Mouse (Mus musculus): ENCODE data around the gene Aldh9a1. TPM values are rescaled to one million over a fixed set of nuclear protein-coding genes. Genes with fewer than 3 reads are reported as not detected.

Aldh9a1 gene
- polyA plus RNA-seq, 1 experiment from 2014 or later, result 33.2 TPM

DNA sequence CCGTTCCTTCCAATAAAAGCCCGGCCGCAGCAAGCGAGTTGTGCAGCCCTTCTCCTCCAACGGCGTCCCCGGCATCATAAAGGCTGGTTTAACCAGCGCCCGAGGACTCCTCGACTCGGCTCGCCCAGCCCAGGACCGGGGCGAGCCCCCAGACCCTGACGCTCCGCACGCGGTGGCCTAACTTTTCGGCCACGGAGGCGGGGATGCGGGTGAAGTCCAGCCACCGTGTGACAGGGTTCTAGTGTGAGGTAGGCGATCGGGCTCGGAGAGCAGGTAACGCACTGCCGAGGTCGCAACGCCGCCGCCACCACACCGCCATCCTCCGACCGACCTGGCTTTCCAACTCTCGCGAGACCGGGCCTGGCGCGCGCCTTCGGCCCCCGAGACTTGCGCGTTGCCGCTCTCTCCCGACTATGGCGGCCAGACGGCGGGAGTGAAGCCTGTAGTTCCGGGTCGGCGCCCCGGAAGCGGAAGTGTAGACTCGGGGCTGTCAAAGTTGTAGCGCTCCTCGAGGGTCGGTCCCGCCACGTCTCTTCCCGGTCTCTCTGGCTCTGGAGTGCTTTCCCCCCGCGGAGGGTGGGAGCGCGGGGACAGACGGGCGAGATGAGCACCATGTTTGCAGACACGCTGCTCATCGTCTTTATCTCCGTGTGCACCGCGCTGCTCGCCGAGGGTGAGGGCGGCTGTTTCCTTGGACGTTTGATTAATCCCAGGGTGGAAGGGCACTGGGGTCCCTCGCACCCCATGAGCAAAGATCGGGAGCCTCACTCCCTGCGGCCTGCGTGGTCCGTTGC is 41.3 kb upstream of the Aldh9a1 start, which contains the start of gene Tmco1:
Tmco1 (plus strand) TSS at position 118 of the 794 bp plus-strand sequence.
- Histone ChIP-seq H3K4me2 (replicated peaks; ENCODE audit: low read depth, low read length) (peak within 1 kb of the TSS; percentile 94), H3K36me3 (ENCODE audit: insufficient read depth, low read length) (no peaks in the 10 kb centered on the region), H3K9me3 (ENCODE audit: low read length) (no peaks in the 10 kb centered on the region), H3K27ac (ENCODE audit: low read length) (peak within 1 kb of the TSS; percentile 91), H3K27me3 (replicated peaks; ENCODE audit: insufficient read depth, low read length) (no peaks in the 10 kb centered on the region), H3K4me1 (ENCODE audit: insufficient read depth, low read depth, low read length) (peaks cover 3% of the 10 kb centered on the region; the same call in 1 of the 2 replicates), H3K9ac (replicated peaks; ENCODE audit: low read depth) (peak within 1 kb of the TSS; percentile 95), H3K4me3 (ENCODE audit: low read depth, low read length) (peak within 1 kb of the TSS; percentile 87)
- 2% methylated on average over 67 of the region's 82 CpGs for WGBS
- TF ChIP-seq CTCF (IDR thresholded peaks at IDR 0.05) (peak; percentile 27; the same call in 1 of the 2 replicates), EP300 (IDR thresholded peaks at IDR 0.05) (peak; percentile 72)
- DNase-seq (ENCODE audit: low spot score) (peak; percentile 99), ATAC-seq (peak; percentile 98)

DNA sequence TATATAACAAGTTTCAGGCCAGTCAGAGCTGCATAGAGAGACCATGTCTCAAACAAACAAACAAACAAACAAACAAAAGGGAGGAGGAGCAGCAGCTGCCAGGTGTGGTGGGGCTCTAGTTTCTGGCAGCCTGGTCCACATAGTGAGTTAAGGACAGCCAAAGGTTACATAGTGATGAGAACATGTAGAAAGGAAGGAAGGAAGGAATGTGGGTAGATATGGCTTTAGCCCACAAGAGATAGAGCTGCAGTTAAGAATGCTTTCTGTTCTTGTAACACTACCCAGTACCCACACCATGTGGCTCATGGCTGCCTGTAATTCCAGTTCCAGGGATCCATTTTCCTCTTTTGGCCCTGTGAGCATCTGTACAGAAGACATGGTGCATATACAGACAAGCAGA is 37.4 kb upstream of the Aldh9a1 start:
- no peaks in the 10 kb centered on the region for H3K36me3 ChIP-seq (ENCODE audit: insufficient read depth, low read length)
- TF ChIP-seq CTCF (IDR thresholded peaks at IDR 0.05) (no peak), EP300 (IDR thresholded peaks at IDR 0.05) (no peak)
- H3K27me3 ChIP-seq (replicated peaks; ENCODE audit: insufficient read depth, low read length), result no peaks in the 10 kb centered on the region
- no peaks in the 10 kb centered on the region for H3K9me3 ChIP-seq (ENCODE audit: low read length)
- DNase-seq (ENCODE audit: low spot score), result no peak
- ATAC-seq, result no peak
- H3K9ac ChIP-seq (replicated peaks; ENCODE audit: low read depth), result no peak overlapping the region
- H3K27ac ChIP-seq (ENCODE audit: low read length), result no peak overlapping the region
- H3K4me3 ChIP-seq (ENCODE audit: low read depth, low read length), result no peak overlapping the region
- peaks cover 3% of the 10 kb centered on the region; the same call in 1 of the 2 replicates for H3K4me1 ChIP-seq (ENCODE audit: insufficient read depth, low read depth, low read length)
- no peak overlapping the region for H3K4me2 ChIP-seq (replicated peaks; ENCODE audit: low read depth, low read length)

DNA sequence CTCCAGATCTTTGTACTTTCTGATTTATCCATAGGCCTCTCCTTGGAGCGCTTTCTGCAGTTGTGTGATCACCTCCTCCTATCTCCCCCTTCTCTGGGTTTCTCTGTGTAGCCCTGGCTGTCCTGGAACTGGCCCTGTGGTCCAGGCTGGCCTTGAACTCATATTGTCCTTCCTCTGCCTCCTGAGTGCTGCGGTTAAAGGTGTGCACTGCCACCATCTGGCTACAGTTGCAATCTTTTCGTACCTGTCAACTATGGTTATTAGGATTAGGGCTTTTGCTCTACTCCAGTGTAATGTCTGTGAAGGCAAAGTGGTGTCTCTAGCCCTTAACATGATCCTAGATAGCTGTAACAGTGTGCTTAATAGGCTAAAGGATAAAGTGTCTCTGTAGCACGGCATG is 36.6 kb upstream of the Aldh9a1 start:
- WGBS, result 90% methylated on average over 4 of the region's 4 CpGs
- Histone ChIP-seq H3K27ac (ENCODE audit: low read length) (no peak overlapping the region), H3K36me3 (ENCODE audit: insufficient read depth, low read length) (no peaks in the 10 kb centered on the region), H3K9me3 (ENCODE audit: low read length) (no peaks in the 10 kb centered on the region), H3K4me2 (replicated peaks; ENCODE audit: low read depth, low read length) (no peak overlapping the region), H3K4me1 (ENCODE audit: insufficient read depth, low read depth, low read length) (peaks cover 3% of the 10 kb centered on the region; the same call in 1 of the 2 replicates), H3K27me3 (replicated peaks; ENCODE audit: insufficient read depth, low read length) (no peaks in the 10 kb centered on the region), H3K9ac (replicated peaks; ENCODE audit: low read depth) (no peak overlapping the region), H3K4me3 (ENCODE audit: low read depth, low read length) (no peak overlapping the region)
- ATAC-seq, result no peak
- no peak for DNase-seq (ENCODE audit: low spot score)
- TF ChIP-seq CTCF (IDR thresholded peaks at IDR 0.05) (peak; percentile 20), EP300 (IDR thresholded peaks at IDR 0.05) (no peak)

DNA sequence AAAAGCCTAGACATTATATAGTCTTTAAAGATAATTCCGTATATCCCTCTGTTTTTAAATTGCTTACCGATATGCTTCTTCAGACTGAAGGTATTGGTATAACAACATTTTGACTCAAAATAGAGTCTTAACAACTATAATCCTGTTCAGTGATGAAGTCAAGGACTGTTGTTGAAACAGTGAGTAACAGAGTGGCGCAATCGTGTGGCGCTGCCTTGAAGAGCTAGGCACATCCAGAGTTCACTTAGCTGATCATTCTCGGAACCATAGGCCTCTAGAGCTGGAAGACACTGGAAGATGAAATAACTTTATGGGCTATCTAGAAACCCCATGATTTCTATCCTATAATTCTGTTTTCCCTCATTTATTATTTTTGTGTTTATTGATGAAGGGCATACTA is 28.1 kb upstream of the Aldh9a1 start:
- no peak overlapping the region for H3K9ac ChIP-seq (replicated peaks; ENCODE audit: low read depth)
- H3K27me3 ChIP-seq (replicated peaks; ENCODE audit: insufficient read depth, low read length), result no peaks in the 10 kb centered on the region
- no peaks in the 10 kb centered on the region for H3K4me1 ChIP-seq (ENCODE audit: insufficient read depth, low read depth, low read length)
- peaks cover 24% of the 10 kb centered on the region; the same call in 1 of the 2 replicates for H3K36me3 ChIP-seq (ENCODE audit: insufficient read depth, low read length)
- no peak overlapping the region for H3K4me2 ChIP-seq (replicated peaks; ENCODE audit: low read depth, low read length)
- WGBS, result 94% methylated on average over 6 of the region's 6 CpGs
- no peak overlapping the region for H3K27ac ChIP-seq (ENCODE audit: low read length)
- no peak for DNase-seq (ENCODE audit: low spot score)
- no peak overlapping the region for H3K4me3 ChIP-seq (ENCODE audit: low read depth, low read length)
- no peak for ATAC-seq
- TF ChIP-seq EP300 (IDR thresholded peaks at IDR 0.05) (no peak), CTCF (IDR thresholded peaks at IDR 0.05) (no peak)
- no peaks in the 10 kb centered on the region for H3K9me3 ChIP-seq (ENCODE audit: low read length)

DNA sequence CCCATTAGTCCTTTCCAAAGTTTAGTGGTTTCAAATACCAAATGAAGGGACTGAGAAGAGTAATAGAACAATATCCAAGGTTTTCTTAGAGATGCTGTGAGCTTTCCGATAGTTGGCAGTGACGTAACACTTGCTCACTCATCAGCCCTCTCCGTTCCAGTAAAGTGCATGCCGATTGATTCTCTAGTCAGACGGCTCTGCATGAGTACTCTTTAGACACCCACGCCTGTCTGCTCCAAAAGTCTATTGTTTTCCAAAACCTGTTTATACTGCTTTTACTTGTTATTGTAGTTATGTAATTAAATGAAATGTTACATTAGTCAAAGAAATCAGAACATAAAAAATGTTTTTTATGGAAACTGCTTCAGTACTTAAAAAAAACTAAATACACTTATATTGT is 21.0 kb upstream of the Aldh9a1 start:
- ATAC-seq, result no peak
- Histone ChIP-seq H3K27ac (ENCODE audit: low read length) (no peak overlapping the region), H3K4me2 (replicated peaks; ENCODE audit: low read depth, low read length) (no peak overlapping the region), H3K4me1 (ENCODE audit: insufficient read depth, low read depth, low read length) (no peaks in the 10 kb centered on the region), H3K9me3 (ENCODE audit: low read length) (no peaks in the 10 kb centered on the region), H3K27me3 (replicated peaks; ENCODE audit: insufficient read depth, low read length) (no peaks in the 10 kb centered on the region), H3K4me3 (ENCODE audit: low read depth, low read length) (no peak overlapping the region), H3K36me3 (ENCODE audit: insufficient read depth, low read length) (peaks cover 25% of the 10 kb centered on the region; the same call in 1 of the 2 replicates), H3K9ac (replicated peaks; ENCODE audit: low read depth) (no peak overlapping the region)
- DNase-seq (ENCODE audit: low spot score), result no peak
- 85% methylated on average over 6 of the region's 6 CpGs for WGBS
- TF ChIP-seq EP300 (IDR thresholded peaks at IDR 0.05), result no peak
- no peak for TF ChIP-seq CTCF (IDR thresholded peaks at IDR 0.05)

DNA sequence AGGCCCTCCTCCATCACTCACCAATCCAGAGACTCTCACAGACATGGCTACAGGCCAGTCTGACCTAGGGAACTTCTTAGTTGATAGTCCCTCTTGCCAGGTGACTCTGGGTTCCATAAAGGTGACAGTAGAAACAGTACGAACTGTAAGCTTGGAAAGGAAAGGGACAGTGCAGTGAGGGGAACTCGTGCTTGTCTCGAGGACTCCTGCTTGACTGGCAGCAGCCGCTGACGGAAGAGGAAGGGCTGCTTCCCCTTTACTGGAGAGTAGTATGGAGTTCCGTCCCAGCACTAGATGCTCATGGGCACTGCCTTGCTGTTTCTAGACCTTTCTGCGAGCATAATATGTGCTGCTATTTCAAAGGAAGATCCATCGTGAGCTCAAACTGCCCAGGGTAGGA is 18.7 kb upstream of the Aldh9a1 start:
- Histone ChIP-seq H3K27me3 (replicated peaks; ENCODE audit: insufficient read depth, low read length) (no peaks in the 10 kb centered on the region), H3K36me3 (ENCODE audit: insufficient read depth, low read length) (peaks cover 18% of the 10 kb centered on the region; the same call in 1 of the 2 replicates)
- WGBS, result 84% methylated on average over 8 of the region's 8 CpGs

More for the DNA sequence above, 18.7 kb upstream of the Aldh9a1 start:
- Histone ChIP-seq H3K9ac (replicated peaks; ENCODE audit: low read depth) (no peak overlapping the region), H3K9me3 (ENCODE audit: low read length) (no peaks in the 10 kb centered on the region), H3K27ac (ENCODE audit: low read length) (no peak overlapping the region), H3K4me1 (ENCODE audit: insufficient read depth, low read depth, low read length) (no peaks in the 10 kb centered on the region), H3K4me2 (replicated peaks; ENCODE audit: low read depth, low read length) (no peak overlapping the region), H3K4me3 (ENCODE audit: low read depth, low read length) (no peak overlapping the region)
- ATAC-seq (no peak), DNase-seq (ENCODE audit: low spot score) (no peak)
- TF ChIP-seq EP300 (IDR thresholded peaks at IDR 0.05) (no peak), CTCF (IDR thresholded peaks at IDR 0.05) (no peak)

Data from lung, postnatal 0 days (tissue).